Mouse (Mus musculus) forebrain, embryonic 12.5 days (tissue): ENCODE measurements at regions not wholly inside any gene's neighbourhood (a gene's known extent, or its start where the extent isn't known, plus 50 kb on each side); places are given as distances from the start of the nearest gene placed in this dataset.
A peak's percentile ranks its signal among the peaks of the same experiment; 100 is the strongest.

Source experiments
- ATAC-seq: fragments of 200-750 bp; cut with Nextera tagmentation; 2 replicates; pipeline ENCODE4 v1.8.0; 2017; ENCODE audit warnings: moderate TSS enrichment; ENCODE audit not compliant: low FRiP score
- H3K27ac ChIP-seq: fragments of 300-500 bp; sonication (generic); 2 replicates; pipeline ENCODE4 v1.5.1; 2016; ENCODE audit warnings: mild to moderate bottlenecking
- H3K27me3 ChIP-seq: fragments of 300-500 bp; sonication (generic); 2 replicates; pipeline ENCODE4 v1.6.1; 2016; ENCODE audit warnings: mild to moderate bottlenecking
- H3K36me3 ChIP-seq: fragments of 300-500 bp; sonication (generic); replicated peaks from 2 replicates; pipeline ENCODE4 v1.6.1; 2016; ENCODE audit warnings: mild to moderate bottlenecking
- H3K4me1 ChIP-seq: fragments of 300-500 bp; sonication (generic); 2 replicates; pipeline ENCODE4 v1.6.1; 2016
- H3K4me2 ChIP-seq: fragments of 300-500 bp; sonication (generic); 2 replicates; pipeline ENCODE4 v1.6.1; 2016; ENCODE audit warnings: mild to moderate bottlenecking, moderate library complexity
- H3K4me3 ChIP-seq: fragments of 300-500 bp; sonication (generic); replicated peaks from 2 replicates; pipeline ENCODE4 v1.5.1; 2016; ENCODE audit warnings: mild to moderate bottlenecking
- H3K9ac ChIP-seq: fragments of 300-500 bp; sonication (generic); 2 replicates; pipeline ENCODE4 v1.6.1; 2016; ENCODE audit warnings: mild to moderate bottlenecking
- H3K9me3 ChIP-seq: fragments of 300-500 bp; sonication (generic); 2 replicates; pipeline ENCODE4 v1.6.1; 2016
- WGBS: fragments of 180-500 bp; shearing (Covaris S2); methylation state at CpG from one replicate; pipeline ENCODE4 v1.1.7; 2016; 5-methylcytosine and 5-hydroxymethylcytosine counted together

DNA sequence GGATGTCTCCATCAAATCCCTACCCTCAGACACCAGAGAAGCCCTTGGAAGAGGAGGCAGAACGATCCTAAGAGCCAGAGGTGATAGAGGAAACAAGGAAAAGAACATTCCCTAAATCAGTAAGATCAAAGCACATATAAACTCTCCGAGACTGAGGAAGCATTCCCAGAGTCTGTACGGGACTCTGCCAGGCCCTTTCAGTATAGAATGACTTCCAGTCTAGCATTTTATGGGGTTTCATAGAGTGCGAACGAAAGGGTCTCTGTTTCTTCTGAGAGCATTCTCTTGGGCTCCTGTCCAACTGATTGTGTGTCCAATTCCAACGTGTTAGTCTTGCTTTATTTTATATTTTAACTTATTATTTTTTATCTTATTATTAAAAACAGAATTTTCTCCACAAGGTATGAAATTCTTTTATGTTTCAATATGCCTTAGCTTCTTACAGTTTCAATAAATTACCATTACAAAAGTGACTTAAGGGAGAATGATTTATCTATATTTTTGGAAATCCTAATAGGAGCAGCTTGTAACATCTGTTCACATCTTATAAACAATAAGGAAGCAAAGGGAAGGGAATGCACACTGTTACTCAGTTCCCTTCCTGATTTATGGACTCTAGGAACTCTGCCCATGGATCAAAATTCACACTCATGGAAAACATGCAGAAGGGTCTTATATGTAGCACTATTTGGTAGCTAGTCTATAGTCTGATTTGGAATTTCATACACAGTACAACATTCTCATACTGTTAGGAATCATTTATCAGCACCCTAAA lies 628.8 kb downstream of the Slitrk6 start:
- Histone ChIP-seq H3K36me3 (no peaks in the 10 kb centered on the region), H3K4me1 (no peaks in the 10 kb centered on the region), H3K27me3 (no peaks in the 10 kb centered on the region), H3K4me2 (no peak overlapping the region), H3K9ac (no peak overlapping the region), H3K9me3 (no peaks in the 10 kb centered on the region), H3K27ac (no peak overlapping the region), H3K4me3 (no peak overlapping the region)
- 78% methylated on average over 6 of the region's 6 CpGs for WGBS
- no peak for ATAC-seq

DNA sequence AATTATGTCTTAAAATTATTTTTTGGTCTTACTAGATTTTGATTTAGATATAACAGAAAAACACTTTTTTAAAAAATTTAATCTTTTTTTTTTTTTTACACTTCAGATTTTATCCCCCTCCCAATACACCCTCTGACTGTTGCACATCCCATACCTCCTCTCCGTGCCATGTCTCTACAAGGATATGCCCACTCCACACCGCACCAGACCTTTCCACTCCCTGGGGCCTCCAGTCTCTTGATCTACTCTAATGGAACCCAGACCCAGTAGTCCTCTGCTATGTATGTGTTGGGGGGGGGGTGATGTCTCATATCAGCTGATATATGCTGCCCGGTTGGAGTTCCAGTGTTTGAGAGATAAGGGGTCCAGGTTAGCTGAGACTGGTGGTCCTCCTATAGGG lies 632.2 kb downstream of the Slitrk6 start:
- Histone ChIP-seq H3K36me3 (no peaks in the 10 kb centered on the region), H3K9me3 (no peaks in the 10 kb centered on the region), H3K4me2 (no peak overlapping the region), H3K27ac (no peak overlapping the region), H3K4me3 (no peak overlapping the region), H3K27me3 (no peaks in the 10 kb centered on the region), H3K9ac (no peak overlapping the region), H3K4me1 (no peaks in the 10 kb centered on the region)
- no peak for ATAC-seq
- WGBS, result 93% methylated on average over 3 of the region's 3 CpGs

DNA sequence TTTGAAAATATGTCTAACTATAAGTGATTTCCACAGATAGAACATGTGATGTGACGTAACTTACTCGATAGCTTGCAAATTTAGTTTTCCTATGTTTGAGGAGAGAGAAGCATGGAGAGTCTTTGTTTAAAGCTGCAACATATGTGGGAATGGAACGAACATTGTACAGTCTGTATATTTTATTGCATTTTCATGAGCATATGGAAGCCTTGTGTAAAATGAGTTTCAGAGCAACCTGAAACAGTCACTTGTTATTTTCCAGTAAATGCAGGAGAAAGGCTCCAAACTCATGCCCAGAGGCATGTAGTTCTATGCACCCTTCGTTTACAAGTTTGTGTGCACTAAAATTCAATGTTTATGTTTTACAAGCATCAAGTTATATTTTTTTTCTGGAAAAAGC lies 639.4 kb downstream of the Slitrk6 start:
- H3K4me1 ChIP-seq, result no peaks in the 10 kb centered on the region
- H3K4me3 ChIP-seq, result no peak overlapping the region
- H3K27me3 ChIP-seq, result no peaks in the 10 kb centered on the region
- no peak overlapping the region for H3K9ac ChIP-seq
- no peak overlapping the region for H3K4me2 ChIP-seq
- no peak overlapping the region for H3K27ac ChIP-seq
- H3K9me3 ChIP-seq, result no peaks in the 10 kb centered on the region
- ATAC-seq, result no peak
- whole genome bisulfite sequencing, result 83% methylated on average over 4 of the region's 4 CpGs
- H3K36me3 ChIP-seq, result no peaks in the 10 kb centered on the region

DNA sequence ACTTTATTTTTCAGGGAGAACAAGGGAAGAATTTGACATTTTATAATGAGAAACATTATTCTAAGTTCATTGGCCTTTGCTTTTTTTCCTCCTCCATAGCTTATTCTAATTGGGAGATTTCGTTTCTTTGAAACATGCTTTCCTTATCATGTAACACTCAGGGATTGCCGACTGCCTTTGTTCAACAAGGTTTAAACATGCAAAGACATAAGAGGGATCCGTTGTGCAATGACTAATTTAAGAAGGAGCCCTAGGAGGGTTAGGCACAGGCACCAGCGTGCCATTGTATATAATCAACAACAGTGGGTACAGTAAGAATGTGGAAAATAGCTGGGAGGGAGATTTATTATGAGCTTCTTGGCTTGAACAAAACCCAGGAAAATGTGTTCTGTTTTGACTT lies 654.1 kb downstream of the Slitrk6 start:
- no peak for ATAC-seq
- Histone ChIP-seq H3K9ac (no peak overlapping the region), H3K4me2 (no peak overlapping the region), H3K4me3 (no peak overlapping the region), H3K9me3 (no peaks in the 10 kb centered on the region), H3K27me3 (no peaks in the 10 kb centered on the region), H3K4me1 (no peaks in the 10 kb centered on the region), H3K27ac (no peak overlapping the region), H3K36me3 (no peaks in the 10 kb centered on the region)
- 82% methylated on average over 4 of the region's 4 CpGs for WGBS

DNA sequence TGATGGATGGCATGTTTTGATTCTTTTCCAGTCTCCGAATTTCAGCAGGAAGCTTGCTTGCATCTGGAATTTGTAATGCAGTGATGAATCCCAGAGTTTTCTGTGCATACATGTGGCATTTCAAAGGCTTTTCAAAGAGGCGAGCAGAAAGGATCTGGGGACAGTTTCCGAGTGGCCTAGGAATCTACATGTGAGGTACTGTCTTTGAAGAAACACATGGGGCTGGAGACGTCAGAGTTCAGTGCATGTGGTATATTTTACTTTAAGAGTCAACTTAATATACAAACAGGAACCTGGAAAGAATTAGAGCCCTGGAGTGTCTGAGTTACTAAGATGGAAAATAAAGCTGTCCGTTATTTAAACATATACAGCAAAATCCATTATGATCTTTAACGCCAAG lies 676.6 kb downstream of the Slitrk6 start:
- no peaks in the 10 kb centered on the region for H3K36me3 ChIP-seq
- H3K4me1 ChIP-seq, result no peaks in the 10 kb centered on the region
- H3K9ac ChIP-seq, result no peak overlapping the region
- H3K27me3 ChIP-seq, result no peaks in the 10 kb centered on the region
- ATAC-seq, result no peak
- no peak overlapping the region for H3K4me3 ChIP-seq
- WGBS, result 86% methylated on average over 6 of the region's 6 CpGs
- H3K27ac ChIP-seq, result no peak overlapping the region
- H3K4me2 ChIP-seq, result no peak overlapping the region
- H3K9me3 ChIP-seq, result no peaks in the 10 kb centered on the region

DNA sequence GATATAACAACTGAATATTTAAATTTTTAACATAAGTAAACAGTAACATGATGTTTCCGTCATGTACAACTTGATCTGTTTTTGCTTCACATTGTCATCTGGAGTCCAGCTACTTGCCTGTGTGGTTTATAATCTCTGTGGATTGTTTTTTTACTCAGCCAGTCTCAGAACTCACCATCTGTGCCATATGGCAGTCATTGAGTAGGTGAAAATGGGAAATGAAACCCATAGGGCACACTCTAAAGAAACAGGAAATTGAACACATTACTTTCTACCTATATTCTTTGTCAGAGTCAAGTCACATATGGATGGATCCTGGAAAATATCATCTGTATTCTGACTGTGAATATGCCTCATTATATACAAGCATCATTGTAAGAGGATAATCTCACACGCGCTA lies 707.2 kb downstream of the Slitrk6 start:
- 0 out of 2 replicates have a peak, but pooled peaks have one; percentile 14 for ATAC-seq
- no peaks in the 10 kb centered on the region for H3K36me3 ChIP-seq

DNA sequence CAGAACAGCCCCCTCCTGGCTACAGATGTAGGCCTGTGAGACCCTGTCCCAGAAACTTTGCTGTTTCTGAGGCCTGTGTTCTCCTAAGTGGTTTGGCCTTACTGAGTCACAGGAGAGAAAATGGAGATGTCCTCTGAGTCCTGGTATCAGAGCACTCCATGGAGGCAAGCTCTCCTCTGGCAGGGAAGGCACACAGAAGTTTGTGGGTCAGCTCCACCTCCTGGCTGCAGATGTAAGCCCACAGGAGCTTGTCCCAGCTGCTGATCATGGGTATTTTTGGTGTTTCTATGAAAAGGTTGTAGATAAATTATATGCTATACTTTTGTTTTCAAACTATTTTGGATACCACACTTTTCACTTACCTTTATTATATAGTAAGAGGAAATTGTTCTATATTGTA lies 711.7 kb downstream of the Slitrk6 start:
- Histone ChIP-seq H3K4me1 (no peaks in the 10 kb centered on the region), H3K27me3 (no peaks in the 10 kb centered on the region), H3K9ac (no peak overlapping the region), H3K4me2 (no peak overlapping the region), H3K9me3 (no peaks in the 10 kb centered on the region), H3K27ac (no peak overlapping the region), H3K36me3 (no peaks in the 10 kb centered on the region), H3K4me3 (no peak overlapping the region)
- ATAC-seq, result no peak

More for the DNA sequence above, 707.2 kb downstream of the Slitrk6 start:
- no peaks in the 10 kb centered on the region for H3K4me1 ChIP-seq
- H3K9ac ChIP-seq, result no peak overlapping the region
- 90% methylated on average over 3 of the region's 3 CpGs for WGBS
- no peak overlapping the region for H3K27ac ChIP-seq
- no peak overlapping the region for H3K4me3 ChIP-seq
- H3K4me2 ChIP-seq, result no peak overlapping the region
- no peaks in the 10 kb centered on the region for H3K9me3 ChIP-seq
- H3K27me3 ChIP-seq, result no peaks in the 10 kb centered on the region

DNA sequence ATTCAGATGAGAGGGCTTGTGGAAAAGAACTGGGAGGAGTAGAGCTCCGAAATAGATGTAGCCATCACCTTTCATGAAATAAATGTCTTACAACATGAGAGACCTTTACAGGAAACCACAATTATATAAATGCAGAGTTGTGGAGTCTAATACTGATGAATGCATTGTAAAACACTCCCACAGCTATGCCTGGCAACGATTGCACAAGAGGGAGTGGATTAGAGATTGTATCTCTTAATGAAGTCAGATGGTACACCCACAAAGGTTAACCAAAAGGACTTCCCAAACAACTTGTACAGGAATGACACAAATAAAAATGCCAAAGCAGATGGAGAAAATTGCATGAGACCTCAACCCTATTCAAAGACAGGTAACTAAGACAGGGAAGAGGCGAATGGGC lies 733.1 kb downstream of the Slitrk6 start:
- Histone ChIP-seq H3K36me3 (no peaks in the 10 kb centered on the region), H3K27me3 (no peaks in the 10 kb centered on the region), H3K4me1 (no peaks in the 10 kb centered on the region), H3K9ac (no peak overlapping the region), H3K4me3 (no peak overlapping the region), H3K27ac (no peak overlapping the region), H3K4me2 (no peak overlapping the region), H3K9me3 (no peaks in the 10 kb centered on the region)
- 81% methylated on average over 3 of the region's 3 CpGs for WGBS
- ATAC-seq, result no peak

DNA sequence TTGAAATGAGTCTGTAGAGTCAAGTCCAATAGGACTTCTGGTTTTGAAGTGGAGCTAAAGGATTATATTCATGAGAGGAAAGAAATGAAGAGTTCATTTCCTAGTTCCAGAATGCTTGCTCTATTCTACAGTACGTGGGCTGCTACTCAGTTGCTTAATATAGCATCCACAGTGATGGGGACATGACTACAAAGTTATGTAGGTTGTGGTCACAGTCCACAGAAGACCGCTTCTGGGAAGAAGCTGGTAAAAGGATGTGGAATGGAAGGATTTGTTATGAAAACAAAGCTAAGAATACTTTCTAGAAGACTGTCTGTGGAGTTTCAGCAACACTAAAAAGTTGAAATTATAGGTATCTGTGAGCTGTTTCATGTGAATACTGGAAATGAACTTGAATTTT lies 739.8 kb downstream of the Slitrk6 start:
- Histone ChIP-seq H3K9ac (no peak overlapping the region), H3K4me2 (no peak overlapping the region), H3K27ac (no peak overlapping the region), H3K4me3 (no peak overlapping the region), H3K9me3 (no peaks in the 10 kb centered on the region), H3K27me3 (no peaks in the 10 kb centered on the region), H3K36me3 (no peaks in the 10 kb centered on the region), H3K4me1 (no peaks in the 10 kb centered on the region)
- WGBS, result 73% methylated on average over 2 of the region's 2 CpGs
- ATAC-seq, result no peak

DNA sequence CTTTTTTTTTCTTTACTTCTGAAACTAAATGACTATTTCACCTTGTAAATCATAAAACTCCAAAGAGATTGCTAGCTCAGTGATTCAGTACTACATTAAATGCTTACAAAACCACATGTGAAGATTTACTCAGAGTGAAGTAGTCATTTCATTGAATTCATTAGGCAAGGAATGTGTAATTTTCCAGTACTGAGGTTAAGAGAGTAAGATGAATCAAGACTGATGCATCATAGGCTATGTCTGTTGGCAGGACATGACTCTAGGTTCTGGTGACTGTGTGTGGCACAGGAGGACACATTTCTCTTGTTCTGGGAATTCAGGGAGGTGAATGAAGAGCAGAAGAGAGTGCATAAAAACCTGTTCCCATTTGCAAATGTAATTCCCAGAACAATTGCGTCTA lies 741.7 kb downstream of the Slitrk6 start:
- whole genome bisulfite sequencing, result 97% methylated on average over 1 of the region's 1 CpGs
- no peak for ATAC-seq
- Histone ChIP-seq H3K4me1 (no peaks in the 10 kb centered on the region), H3K27me3 (no peaks in the 10 kb centered on the region), H3K27ac (no peak overlapping the region), H3K9ac (no peak overlapping the region), H3K9me3 (no peaks in the 10 kb centered on the region), H3K36me3 (no peaks in the 10 kb centered on the region), H3K4me2 (no peak overlapping the region), H3K4me3 (no peak overlapping the region)

DNA sequence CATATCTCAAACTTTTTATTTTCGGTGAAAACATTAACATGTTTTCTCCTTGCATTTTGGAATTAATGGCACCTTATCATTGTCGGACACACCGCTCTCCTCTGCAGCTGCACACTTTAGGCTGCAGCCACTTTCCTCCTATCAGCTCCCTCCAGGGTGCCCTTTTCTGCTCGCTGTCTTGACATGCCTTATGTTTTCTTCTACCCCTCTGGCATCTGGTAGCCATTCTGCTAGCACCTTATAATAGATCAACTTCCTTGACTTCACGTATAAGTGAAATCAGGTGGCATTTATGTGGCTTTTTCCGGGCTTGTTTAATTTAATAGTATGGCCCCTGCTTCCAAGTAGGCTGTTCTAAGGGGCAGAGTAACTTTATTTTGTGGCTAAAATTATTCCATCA lies 747.8 kb downstream of the Slitrk6 start:
- Histone ChIP-seq H3K9me3 (no peaks in the 10 kb centered on the region), H3K4me3 (no peak overlapping the region), H3K4me1 (no peaks in the 10 kb centered on the region), H3K9ac (no peak overlapping the region), H3K4me2 (no peak overlapping the region), H3K27me3 (no peaks in the 10 kb centered on the region), H3K27ac (no peak overlapping the region), H3K36me3 (no peaks in the 10 kb centered on the region)
- 75% methylated on average over 6 of the region's 6 CpGs for WGBS
- ATAC-seq, result no peak

DNA sequence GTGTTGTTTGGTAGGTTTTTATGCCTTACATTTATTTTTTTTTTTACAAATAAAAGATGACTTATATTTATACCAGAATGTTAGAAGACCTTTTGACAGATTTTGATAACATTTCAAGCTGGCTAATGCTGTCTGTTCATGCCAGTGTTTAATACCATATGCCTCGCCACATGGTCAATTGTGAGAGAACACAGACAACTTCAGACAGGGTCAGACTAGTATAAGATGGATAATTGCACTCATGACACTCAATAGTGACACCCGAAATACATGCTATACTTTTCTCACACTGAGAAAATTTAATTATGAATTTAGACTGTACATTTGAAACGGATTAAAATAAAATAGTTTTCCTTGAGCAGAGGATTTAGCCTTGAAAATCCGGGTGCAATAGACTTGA lies 769.9 kb downstream of the Slitrk6 start:
- WGBS, result 68% methylated on average over 4 of the region's 4 CpGs
- Histone ChIP-seq H3K4me2 (no peak overlapping the region), H3K27ac (no peak overlapping the region), H3K4me1 (no peaks in the 10 kb centered on the region), H3K27me3 (no peaks in the 10 kb centered on the region), H3K4me3 (no peak overlapping the region), H3K9me3 (no peaks in the 10 kb centered on the region), H3K36me3 (no peaks in the 10 kb centered on the region), H3K9ac (no peak overlapping the region)
- ATAC-seq, result no peak

DNA sequence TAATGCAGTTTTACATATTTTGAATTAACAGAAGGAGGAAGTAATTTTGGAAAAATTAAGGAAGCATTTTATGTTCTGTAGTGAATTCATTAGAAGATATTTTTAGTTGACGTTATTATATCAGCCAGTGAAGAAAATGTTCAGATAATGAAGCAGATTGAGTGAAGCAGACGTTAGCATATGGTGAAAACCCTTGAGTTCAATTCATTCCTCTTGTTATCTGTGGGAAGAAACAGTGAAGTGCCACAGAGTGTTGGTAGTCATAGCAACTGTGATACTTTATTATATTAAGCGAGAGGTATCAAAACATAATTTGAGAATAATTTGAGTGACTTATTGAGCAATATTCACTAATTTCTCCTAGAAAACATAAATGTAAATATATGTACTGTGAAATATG lies 796.9 kb downstream of the Slitrk6 start:
- WGBS, result 74% methylated on average over 3 of the region's 3 CpGs
- Histone ChIP-seq H3K4me1 (no peaks in the 10 kb centered on the region), H3K27me3 (no peaks in the 10 kb centered on the region), H3K36me3 (no peaks in the 10 kb centered on the region), H3K4me3 (no peak overlapping the region), H3K9me3 (no peaks in the 10 kb centered on the region), H3K27ac (no peak overlapping the region), H3K9ac (no peak overlapping the region), H3K4me2 (no peak overlapping the region)
- no peak for ATAC-seq
